Mouse (Mus musculus) spleen, adult 2 months (tissue): ENCODE data around the gene Hic1. TPM values are rescaled to one million over a fixed set of nuclear protein-coding genes. Genes with fewer than 3 reads are reported as not detected.
"Not testable (repeated sequence)": the region's sequence is repeated elsewhere in the genome, so short reads cannot be mapped to it uniquely, and the experiment has no call there.

Source experiments
- DNase-seq, 2 experiments: peaks; one replicate each; pipeline versions ENCODE4 v3.0.0 to v3.0.0-alpha.2; 2012 to 2021; ENCODE audit warnings: low spot score in 2 of 2, low read depth in 1 of 2
- H3K27ac ChIP-seq: fragments of 200-500 bp; 2 replicates; pipeline ENCODE4 v1.5.1; 2012; ENCODE audit warnings: low read length, inconsistent platforms; ENCODE audit not compliant: insufficient read depth
- H3K27me3 ChIP-seq: fragments of 200-500 bp; 2 replicates; pipeline ENCODE4 v1.6.1; 2012; ENCODE audit warnings: mild to moderate bottlenecking, moderate library complexity, low read length, inconsistent platforms; ENCODE audit not compliant: control insufficient read depth, insufficient read depth
- H3K36me3 ChIP-seq: fragments of 200-500 bp; 2 replicates; pipeline ENCODE4 v1.6.1; 2012; ENCODE audit warnings: mild to moderate bottlenecking, low read length, inconsistent platforms; ENCODE audit not compliant: control insufficient read depth, insufficient read depth
- H3K4me1 ChIP-seq: fragments of 200-500 bp; 2 replicates; pipeline ENCODE4 v1.6.1; 2011; ENCODE audit warnings: inconsistent platforms; ENCODE audit not compliant: control insufficient read depth, insufficient read depth, insufficient read length
- H3K4me3 ChIP-seq: fragments of 200-500 bp; 2 replicates; pipeline ENCODE4 v1.5.1; 2011; ENCODE audit warnings: mild to moderate bottlenecking, inconsistent platforms; ENCODE audit not compliant: insufficient read depth, insufficient read length; ENCODE audit errors: extremely low read depth
- CTCF ChIP-seq: fragments of 200-500 bp; IDR thresholded peaks from 2 replicates; pipeline ENCODE4 v1.5.1; 2011; ENCODE audit warnings: mild to moderate bottlenecking, inconsistent platforms; ENCODE audit not compliant: insufficient read depth, insufficient read length, insufficient replicate concordance; ENCODE audit errors: extremely low read depth
- POLR2A ChIP-seq: fragments of 200-500 bp; IDR thresholded peaks from 2 replicates; pipeline ENCODE4 v1.6.1; 2011; ENCODE audit warnings: low read depth, low read length, inconsistent platforms
- WGBS: fragments of 180-500 bp; shearing (Covaris S2); methylation state at CpG from one replicate; pipeline ENCODE4 v1.1.7; 2018; 5-methylcytosine and 5-hydroxymethylcytosine counted together
- polyA plus RNA-seq: library from polyadenylated mRNA; depleted of rRNA; stranded (reverse); fragments of >200 nt; gene quantifications from 2 replicates; pipeline ENCODE4 v1.2.3, GENCODE M21; 2012

Hic1 gene
- polyA plus RNA-seq, 1 experiment: 9.2 TPM

DNA sequence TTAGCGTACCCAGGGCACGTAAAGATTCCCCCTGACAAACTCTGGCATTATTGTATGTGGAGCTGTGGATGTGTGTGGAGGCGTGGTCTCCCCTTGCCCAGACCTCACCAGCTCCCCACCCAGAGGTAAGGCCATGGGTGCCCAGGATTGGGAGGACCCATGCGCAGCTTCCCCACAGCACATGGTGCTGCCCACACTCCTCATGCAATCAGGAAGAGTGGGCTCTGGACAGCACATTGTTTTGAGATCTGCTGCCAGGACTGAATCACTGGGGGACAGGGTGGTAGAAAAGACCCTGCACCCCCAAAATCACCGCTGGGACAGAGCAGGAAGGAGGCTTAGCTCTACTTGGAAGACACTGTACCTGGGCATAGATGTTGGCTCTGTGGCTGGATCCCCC lies 15.3 kb upstream of the Hic1 start:
- DNase-seq: no peak
- TF ChIP-seq POLR2A (no peak), CTCF (no peak)
- no peak overlapping the region for H3K4me3 ChIP-seq
- WGBS: 95% methylated on average over 5 of the region's 5 CpGs
- no peaks in the 10 kb centered on the region for H3K27me3 ChIP-seq
- H3K27ac ChIP-seq: no peak overlapping the region
- peaks cover 15% of the 10 kb centered on the region; the same call in 1 of the 2 replicates for H3K4me1 ChIP-seq
- peaks cover 1% of the 10 kb centered on the region; the same call in 1 of the 2 replicates for H3K36me3 ChIP-seq

DNA sequence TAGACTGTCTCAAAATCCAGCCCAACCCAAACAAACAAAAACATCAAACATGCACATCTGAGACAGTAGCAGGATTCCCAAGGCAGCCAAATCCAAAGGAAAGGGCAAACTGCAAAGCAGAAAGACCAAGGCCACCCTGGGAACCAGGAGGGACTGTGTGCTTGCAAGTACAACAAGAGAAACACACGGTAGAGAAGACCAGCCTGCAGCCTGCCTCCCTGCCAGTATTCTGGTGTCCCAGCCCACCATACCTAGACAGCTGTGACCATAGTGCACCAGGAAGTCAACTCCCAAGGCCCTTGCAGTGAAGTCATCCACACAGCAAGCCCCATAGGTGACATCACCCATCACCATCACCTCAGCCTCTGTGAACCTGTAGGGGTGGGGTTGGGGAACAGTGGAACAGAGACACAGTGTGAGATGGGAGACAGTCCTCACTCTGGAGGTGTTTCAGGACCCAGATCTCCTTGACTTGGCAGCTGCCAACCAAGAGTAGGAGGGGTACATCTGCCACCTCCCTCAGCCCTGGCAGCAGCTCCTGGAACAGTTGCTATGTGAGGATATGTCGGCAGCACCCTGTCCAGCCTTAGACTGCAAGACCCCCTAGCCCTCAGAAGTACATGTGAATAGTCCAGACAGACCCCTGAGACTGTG lies 14.7 kb upstream of the Hic1 start:
- Histone ChIP-seq H3K27me3 (no peaks in the 10 kb centered on the region), H3K4me3 (no peak overlapping the region), H3K36me3 (peaks cover 1% of the 10 kb centered on the region; the same call in 1 of the 2 replicates), H3K27ac (no peak overlapping the region), H3K4me1 (peaks cover 15% of the 10 kb centered on the region; the same call in 1 of the 2 replicates)
- TF ChIP-seq CTCF: no peak
- no peak for TF ChIP-seq POLR2A
- WGBS: 93% methylated on average over 2 of the region's 2 CpGs
- DNase-seq: no peak

- peak; percentile 80 to 87 for DNase-seq
- H3K27ac ChIP-seq: peak within 1 kb of the TSS; percentile 68
- WGBS: under 1% methylated on average over 33 of the region's 33 CpGs
Observed at GRCm38 (mm10) chr11:75178672-75179208, 9.4 kb upstream of the Hic1 start, which contains the start of gene Ovca2. Gene Ovca2 (minus strand): TSS chr11:75178835.

DNA sequence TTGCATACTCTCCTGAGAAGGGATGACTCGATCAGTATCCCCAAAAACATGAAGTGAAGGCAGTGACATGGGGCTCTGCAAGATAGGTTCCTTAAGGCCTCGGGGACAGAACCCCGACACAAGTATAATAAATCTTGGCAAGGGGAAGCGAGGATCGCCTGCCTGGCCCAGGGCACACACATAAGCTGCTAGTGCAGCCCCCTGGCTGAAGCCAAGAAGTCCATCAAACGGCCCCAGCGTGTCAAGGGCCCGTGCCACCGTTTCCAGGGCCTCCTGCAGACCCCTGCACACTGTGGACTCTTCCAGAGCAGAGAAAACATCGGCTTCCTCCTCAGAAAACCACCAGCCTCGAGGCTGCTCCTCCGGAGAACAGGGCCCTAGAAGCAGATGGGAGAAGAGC lies 8.7 kb upstream of the Hic1 start:
- H3K4me1 ChIP-seq: peaks cover 15% of the 10 kb centered on the region
- H3K36me3 ChIP-seq: no peaks in the 10 kb centered on the region; the same call in 1 of the 2 replicates
- no peak for DNase-seq
- peaks cover 4% of the 10 kb centered on the region for H3K27me3 ChIP-seq
- H3K4me3 ChIP-seq: peak overlapping the region; percentile 83
- TF ChIP-seq POLR2A (no peak), CTCF (no peak)
- WGBS: 47% methylated on average over 12 of the region's 12 CpGs
- H3K27ac ChIP-seq: no peak overlapping the region

More at GRCm38 (mm10) chr11:75178672-75179208, 9.4 kb upstream of the Hic1 start, which contains the start of gene Ovca2:
- no peaks in the 10 kb centered on the region for H3K27me3 ChIP-seq
- peaks cover 1% of the 10 kb centered on the region; the same call in 1 of the 2 replicates for H3K36me3 ChIP-seq
- peak within 1 kb of the TSS; percentile 83 for H3K4me3 ChIP-seq
- TF ChIP-seq POLR2A: peak; percentile 60
- TF ChIP-seq CTCF: peak; percentile 96
- peaks cover 7% of the 10 kb centered on the region; the same call in 1 of the 2 replicates for H3K4me1 ChIP-seq

GRCm38 (mm10) chr11:75174574-75174973 lies 5.3 kb upstream of the Hic1 start:
- H3K4me1 ChIP-seq: peaks cover 30% of the 10 kb centered on the region
- WGBS: 60% methylated on average over 6 of the region's 6 CpGs
- not testable (repeated sequence) for H3K4me3 ChIP-seq, H3K36me3 ChIP-seq, DNase-seq, H3K27ac ChIP-seq
- H3K27me3 ChIP-seq: peaks cover 14% of the 10 kb centered on the region

- Histone ChIP-seq H3K27ac (no peak overlapping the region), H3K4me1 (peaks cover 33% of the 10 kb centered on the region), H3K36me3 (no peaks in the 10 kb centered on the region; the same call in 1 of the 2 replicates), H3K4me3 (peak overlapping the region; percentile 54; the same call in 1 of the 2 replicates), H3K27me3 (peaks cover 17% of the 10 kb centered on the region)
- WGBS: 3% methylated on average over 15 of the region's 15 CpGs
- DNase-seq: no peak
- TF ChIP-seq CTCF: no peak
- TF ChIP-seq POLR2A: no peak
Observed at GRCm38 (mm10) chr11:75173799-75174165, 4.5 kb upstream of the Hic1 start.

DNA sequence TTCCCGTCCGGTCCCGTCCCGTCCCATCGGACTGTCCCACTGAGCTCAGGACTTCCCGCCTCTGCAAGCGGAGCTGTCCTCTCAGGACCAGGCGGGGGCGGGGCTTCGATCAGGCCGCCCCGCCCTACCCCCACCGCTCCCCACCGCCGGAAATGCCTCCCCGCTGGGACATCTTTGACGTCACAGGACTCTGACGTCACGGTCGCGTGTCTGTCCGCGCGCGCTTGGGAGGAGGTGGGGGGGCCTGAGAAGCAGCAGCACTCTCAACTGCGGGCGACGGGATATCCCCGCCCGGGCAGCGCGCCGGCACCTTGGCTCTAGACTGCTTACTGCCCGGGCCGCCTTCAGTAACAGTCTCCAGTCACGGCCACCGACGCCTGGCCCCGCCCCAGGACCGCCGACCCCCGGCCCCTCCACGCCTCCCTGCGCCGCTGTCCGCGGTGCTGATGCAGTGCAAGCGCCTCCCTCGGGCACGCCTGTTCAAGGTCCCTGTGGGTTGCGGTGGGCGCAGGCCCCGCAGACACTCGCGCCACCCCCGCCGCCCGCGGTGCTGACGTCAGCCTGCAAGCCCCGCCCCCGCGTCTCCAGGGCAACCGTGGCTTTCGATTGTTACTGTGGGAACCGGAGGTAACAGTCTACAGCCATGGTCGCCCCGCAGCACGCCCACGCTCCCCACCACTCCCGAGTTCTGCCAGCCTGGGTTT lies 3.9 kb upstream of the Hic1 start:
- Histone ChIP-seq H3K36me3 (no peaks in the 10 kb centered on the region; the same call in 1 of the 2 replicates), H3K4me1 (peaks cover 37% of the 10 kb centered on the region), H3K4me3 (peak overlapping the region; percentile 54), H3K27me3 (peaks cover 22% of the 10 kb centered on the region), H3K27ac (no peak overlapping the region)
- TF ChIP-seq POLR2A (no peak), CTCF (no peak)
- DNase-seq: peak; percentile 73 to 74
- WGBS: under 1% methylated on average over 55 of the region's 71 CpGs
